Mouse (Mus musculus): ENCODE results near the gene Kcnq1. TPM values are rescaled to one million over a fixed set of nuclear protein-coding genes. Genes with fewer than 3 reads are reported as not detected.
A peak's percentile ranks its signal among the peaks of the same experiment; 100 is the strongest.

Kcnq1 gene
- polyA plus RNA-seq, 2 experiments = 1.5 to 1.7 TPM

DNA sequence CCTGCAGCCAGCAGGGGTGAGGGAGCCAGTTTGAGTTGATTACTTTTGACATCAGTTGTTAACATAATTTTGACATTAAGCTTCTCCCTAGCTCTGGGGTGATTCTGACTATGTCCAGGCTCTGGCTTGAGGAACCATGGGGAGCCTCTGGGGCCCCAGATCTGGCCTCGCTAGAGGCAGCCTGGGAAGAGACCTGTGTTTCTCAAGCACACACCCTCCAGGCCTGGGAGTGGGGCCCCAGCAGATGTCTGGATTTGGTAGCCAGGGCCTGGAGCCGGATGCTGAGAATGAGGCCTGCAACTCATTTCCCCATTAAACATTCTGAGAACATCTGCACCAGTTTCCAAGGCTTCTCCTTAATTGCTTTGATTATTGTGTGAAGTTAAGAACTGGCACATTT, 145.0 kb downstream of the Kcnq1 start:
- H3K4me2 ChIP-seq (replicated peaks; ENCODE audit: low read depth, low read length, severe bottlenecking) = no peak overlapping the region
- no peak overlapping the region for H3K4me3 ChIP-seq (replicated peaks; ENCODE audit: low read length)
- peaks cover 7% of the 10 kb centered on the region for H3K36me3 ChIP-seq (ENCODE audit: control insufficient read depth, insufficient read depth, low read length)
- WGBS = 55% methylated on average over 2 of the region's 2 CpGs
- DNase-seq (ENCODE audit: low spot score) (no peak), ATAC-seq (ENCODE audit: low FRiP score, low read depth) (no peak)
- no peak overlapping the region for H3K27ac ChIP-seq (replicated peaks; ENCODE audit: low read depth, low read length)
- peaks cover 15% of the 10 kb centered on the region for H3K9me3 ChIP-seq (ENCODE audit: control insufficient read depth, low read length)
- no peak overlapping the region for H3K9ac ChIP-seq (ENCODE audit: low read depth, low read length, severe bottlenecking)
- no peaks in the 10 kb centered on the region for H3K27me3 ChIP-seq (ENCODE audit: control insufficient read depth, insufficient read depth, low read length)
- peaks cover 3% of the 10 kb centered on the region; the same call in 1 of the 2 replicates for H3K4me1 ChIP-seq (ENCODE audit: control insufficient read depth, insufficient read depth, low read length)
- no peak for TF ChIP-seq POLR2A (IDR thresholded peaks at IDR 0.05; ENCODE audit: borderline replicate concordance, extremely low read depth, insufficient read depth, insufficient read length)

DNA sequence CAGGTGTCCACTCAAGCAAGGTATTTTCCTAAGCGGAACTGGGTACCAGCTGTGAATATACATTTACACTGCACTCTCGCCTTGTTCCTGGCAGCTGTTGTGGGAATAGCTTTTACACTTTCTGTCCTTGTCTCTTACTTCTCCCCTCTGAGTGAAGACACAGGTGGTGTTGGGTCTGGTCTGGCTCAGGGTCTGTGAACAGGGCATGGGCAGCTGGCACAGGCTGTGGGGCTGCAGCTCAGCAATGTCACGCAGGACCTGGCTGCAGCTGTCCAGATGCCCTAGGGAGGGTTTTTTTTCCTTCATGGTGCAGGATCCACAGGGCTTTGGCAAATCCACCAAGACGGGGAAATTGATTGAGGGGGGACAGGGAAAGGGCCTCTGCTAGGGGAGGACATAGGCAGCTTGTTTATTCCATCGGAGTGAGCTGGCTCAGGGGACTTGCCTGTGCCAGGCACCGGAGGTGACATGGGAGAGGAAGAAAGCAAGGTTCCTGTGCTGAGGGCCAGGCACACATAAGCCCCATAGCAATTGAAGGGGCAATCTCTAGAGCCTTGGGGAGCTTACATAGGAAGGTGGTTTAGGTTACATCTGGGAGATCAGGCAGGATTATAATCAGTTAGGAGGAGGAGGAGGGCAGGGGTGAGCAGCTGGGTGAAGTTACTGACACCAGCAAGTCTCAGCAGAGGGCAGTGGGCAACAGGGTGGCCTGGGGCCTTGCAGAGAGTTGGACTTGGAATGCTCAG, 147.1 kb downstream of the Kcnq1 start:
- 60% methylated on average over 6 of the region's 6 CpGs for WGBS
- Histone ChIP-seq H3K4me1 (ENCODE audit: control insufficient read depth, insufficient read depth, low read length) (peaks cover 3% of the 10 kb centered on the region; the same call in 1 of the 2 replicates), H3K27me3 (ENCODE audit: control insufficient read depth, insufficient read depth, low read length) (no peaks in the 10 kb centered on the region), H3K27ac (replicated peaks; ENCODE audit: low read depth, low read length) (peak overlapping the region; percentile 21; the same call in 1 of the 2 replicates), H3K4me2 (replicated peaks; ENCODE audit: low read depth, low read length, severe bottlenecking) (no peak overlapping the region), H3K9ac (ENCODE audit: low read depth, low read length, severe bottlenecking) (no peak overlapping the region), H3K36me3 (ENCODE audit: control insufficient read depth, insufficient read depth, low read length) (peaks cover 10% of the 10 kb centered on the region), H3K4me3 (replicated peaks; ENCODE audit: low read length) (no peak overlapping the region), H3K9me3 (ENCODE audit: control insufficient read depth, low read length) (peaks cover 15% of the 10 kb centered on the region)
- DNase-seq (ENCODE audit: low spot score) (peak; percentile 59), ATAC-seq (ENCODE audit: low FRiP score, low read depth) (peak; percentile 92)
- no peak for TF ChIP-seq POLR2A (IDR thresholded peaks at IDR 0.05; ENCODE audit: borderline replicate concordance, extremely low read depth, insufficient read depth, insufficient read length)

DNA sequence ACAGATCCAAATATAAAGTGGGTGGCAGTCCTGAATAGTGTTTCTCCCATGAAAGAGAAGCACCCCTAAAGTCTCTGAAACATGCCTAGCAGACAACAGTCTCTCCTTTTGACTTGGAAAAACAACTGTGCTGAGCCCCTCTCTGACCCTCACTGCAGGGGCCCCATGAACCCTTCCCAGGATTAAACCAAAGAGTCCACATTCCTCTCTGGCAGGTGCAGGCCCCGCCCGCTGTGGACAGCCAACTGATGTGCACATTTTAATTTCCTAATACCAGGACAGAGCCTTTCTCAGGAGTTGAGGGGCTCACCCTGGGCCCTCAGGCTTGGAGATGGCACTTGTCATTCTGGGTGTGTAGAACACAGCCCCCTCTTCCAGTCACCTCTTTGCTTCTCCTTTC, 148.7 kb downstream of the Kcnq1 start:
- no peak for DNase-seq (ENCODE audit: low spot score)

GRCm38 (mm10) chr7:143261246-143261645, 155.1 kb downstream of the Kcnq1 start:
- no peak for ATAC-seq (ENCODE audit: low FRiP score, low read depth)
- TF ChIP-seq POLR2A (IDR thresholded peaks at IDR 0.05; ENCODE audit: borderline replicate concordance, extremely low read depth, insufficient read depth, insufficient read length) = no peak
- no peak overlapping the region for H3K4me3 ChIP-seq (replicated peaks; ENCODE audit: low read length)

More for the DNA sequence above, 148.7 kb downstream of the Kcnq1 start:
- 89% methylated on average over 2 of the region's 2 CpGs for WGBS
- H3K9ac ChIP-seq (ENCODE audit: low read depth, low read length, severe bottlenecking) = no peak overlapping the region
- H3K36me3 ChIP-seq (ENCODE audit: control insufficient read depth, insufficient read depth, low read length) = peaks cover 8% of the 10 kb centered on the region
- no peak for TF ChIP-seq POLR2A (IDR thresholded peaks at IDR 0.05; ENCODE audit: borderline replicate concordance, extremely low read depth, insufficient read depth, insufficient read length)
- H3K4me2 ChIP-seq (replicated peaks; ENCODE audit: low read depth, low read length, severe bottlenecking) = no peak overlapping the region
- peak; percentile 12; the same call in 1 of the 2 replicates for ATAC-seq (ENCODE audit: low FRiP score, low read depth)
- no peak overlapping the region for H3K27ac ChIP-seq (replicated peaks; ENCODE audit: low read depth, low read length)
- peaks cover 3% of the 10 kb centered on the region; the same call in 1 of the 2 replicates for H3K4me1 ChIP-seq (ENCODE audit: control insufficient read depth, insufficient read depth, low read length)
- peaks cover 13% of the 10 kb centered on the region for H3K9me3 ChIP-seq (ENCODE audit: control insufficient read depth, low read length)
- no peak overlapping the region for H3K4me3 ChIP-seq (replicated peaks; ENCODE audit: low read length)
- H3K27me3 ChIP-seq (ENCODE audit: control insufficient read depth, insufficient read depth, low read length) = no peaks in the 10 kb centered on the region

GRCm38 (mm10) chr7:143263557-143263956, 157.4 kb downstream of the Kcnq1 start:
- peaks cover 32% of the 10 kb centered on the region for H3K4me1 ChIP-seq (ENCODE audit: control insufficient read depth, insufficient read depth, low read length)

More at GRCm38 (mm10) chr7:143261246-143261645, 155.1 kb downstream of the Kcnq1 start:
- Histone ChIP-seq H3K4me2 (replicated peaks; ENCODE audit: low read depth, low read length, severe bottlenecking) (no peak overlapping the region), H3K36me3 (ENCODE audit: control insufficient read depth, insufficient read depth, low read length) (0 out of 2 replicates have a peak, but pooled peaks cover 4% of the 10 kb centered on the region), H3K4me1 (ENCODE audit: control insufficient read depth, insufficient read depth, low read length) (peaks cover 31% of the 10 kb centered on the region), H3K9ac (ENCODE audit: low read depth, low read length, severe bottlenecking) (no peak overlapping the region), H3K27me3 (ENCODE audit: control insufficient read depth, insufficient read depth, low read length) (no peaks in the 10 kb centered on the region), H3K27ac (replicated peaks; ENCODE audit: low read depth, low read length) (no peak overlapping the region), H3K9me3 (ENCODE audit: control insufficient read depth, low read length) (no peaks in the 10 kb centered on the region)
- no peak for DNase-seq (ENCODE audit: low spot score)

More at GRCm38 (mm10) chr7:143263557-143263956, 157.4 kb downstream of the Kcnq1 start:
- WGBS = 38% methylated on average over 3 of the region's 3 CpGs
- H3K9me3 ChIP-seq (ENCODE audit: control insufficient read depth, low read length) = no peaks in the 10 kb centered on the region
- DNase-seq (ENCODE audit: low spot score) (no peak), ATAC-seq (ENCODE audit: low FRiP score, low read depth) (no peak)
- H3K4me3 ChIP-seq (replicated peaks; ENCODE audit: low read length) = no peak overlapping the region
- H3K4me2 ChIP-seq (replicated peaks; ENCODE audit: low read depth, low read length, severe bottlenecking) = no peak overlapping the region
- TF ChIP-seq POLR2A (IDR thresholded peaks at IDR 0.05; ENCODE audit: borderline replicate concordance, extremely low read depth, insufficient read depth, insufficient read length) = no peak
- no peak overlapping the region for H3K9ac ChIP-seq (ENCODE audit: low read depth, low read length, severe bottlenecking)
- H3K27ac ChIP-seq (replicated peaks; ENCODE audit: low read depth, low read length) = no peak overlapping the region
- H3K36me3 ChIP-seq (ENCODE audit: control insufficient read depth, insufficient read depth, low read length) = no peaks in the 10 kb centered on the region
- H3K27me3 ChIP-seq (ENCODE audit: control insufficient read depth, insufficient read depth, low read length) = no peaks in the 10 kb centered on the region
